Mouse (Mus musculus) layer of hippocampus, adult 2 months (tissue): ENCODE results near the gene Slc16a8. TPM values are rescaled to one million over a fixed set of nuclear protein-coding genes. Genes with fewer than 3 reads are reported as not detected.
"Not testable (repeated sequence)": the region's sequence is repeated elsewhere in the genome, so short reads cannot be mapped to it uniquely, and the experiment has no call there.

Experiments
- DNase-seq, 2 experiments: peaks; one replicate each; pipeline ENCODE4 v3.0.0; 2022; ENCODE audit warnings: low spot score in 2 of 2
- H3K27ac ChIP-seq: fragments of 200-600 bp; 2 replicates; pipeline ENCODE4 v1.8.1; 2022
- H3K4me3 ChIP-seq: fragments of 200-600 bp; 2 replicates; pipeline ENCODE4 v1.8.1; 2022; ENCODE audit warnings: mild to moderate bottlenecking
- CTCF ChIP-seq: fragments of 200-600 bp; conservative IDR thresholded peaks from 2 replicates; pipeline ENCODE4 v1.8.1; 2022; ENCODE audit warnings: antibody characterized with exemption, mild to moderate bottlenecking, moderate library complexity
- total RNA-seq, 2 experiments: library from RNA; stranded (reverse); gene quantifications; 2 replicates each; pipeline ENCODE4 v1.2.3; 2021

The Slc16a8 gene
- total RNA-seq, 2 experiments from 2014 or later = not detected

DNA sequence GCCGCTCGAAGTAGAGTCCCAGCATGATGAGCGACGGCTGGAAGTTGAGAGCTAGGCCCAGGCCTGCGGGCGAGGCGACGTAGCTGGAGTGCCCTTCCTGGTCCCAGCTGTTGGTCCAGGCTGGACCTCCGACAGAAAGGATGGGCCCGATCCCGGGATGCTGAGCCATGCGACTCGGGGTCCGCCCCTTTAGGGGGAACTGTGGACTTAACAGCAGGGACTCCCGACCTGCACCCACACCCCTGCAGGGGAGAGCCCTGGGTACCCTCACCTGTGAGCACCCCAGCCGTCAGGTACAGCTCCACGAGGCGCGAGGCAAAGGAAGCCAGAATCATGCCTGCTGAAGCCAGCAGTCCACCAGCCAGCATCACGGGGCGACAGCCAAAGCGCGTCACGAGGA lies 2.0 kb downstream of the Slc16a8 start:
- Histone ChIP-seq H3K27ac (no peak overlapping the region), H3K4me3 (peak overlapping the region; percentile 47)
- TF ChIP-seq CTCF = no peak
- DNase-seq = no peak

DNA sequence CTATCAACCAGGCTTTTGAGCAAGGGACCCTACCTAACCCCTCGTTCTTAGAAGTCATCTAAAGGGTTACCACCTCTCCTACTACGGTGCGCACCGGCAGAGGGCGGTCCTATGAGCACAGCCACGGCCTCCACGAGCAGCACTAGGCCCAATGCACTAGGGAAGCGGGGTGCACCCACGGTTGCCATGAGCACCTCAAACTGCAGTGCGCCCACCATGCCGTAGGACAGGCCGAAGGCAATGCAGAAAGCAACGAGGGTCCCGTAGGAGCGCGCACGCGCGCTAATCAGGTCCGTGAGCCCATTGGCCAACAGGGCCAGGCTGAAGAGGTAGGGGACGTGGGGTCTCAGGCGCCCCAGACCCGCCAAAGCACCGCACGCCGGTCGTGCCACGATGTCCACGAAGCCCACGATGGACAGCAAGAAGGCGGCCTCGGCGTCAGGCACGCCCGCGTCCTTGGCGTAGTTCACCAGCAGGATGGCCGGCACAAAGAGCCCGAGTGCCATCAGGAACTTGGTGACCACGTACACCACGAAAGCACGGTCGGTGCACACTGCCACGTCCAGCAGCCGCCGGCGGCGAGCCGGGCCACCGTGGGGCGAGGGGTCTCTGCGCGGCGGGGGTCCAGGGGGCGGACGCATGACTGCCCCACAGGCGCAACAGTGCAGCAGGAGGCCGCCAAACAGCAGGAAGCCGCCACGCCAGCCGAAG lies 2.6 kb downstream of the Slc16a8 start:
- peak in 1 of 2 experiments; percentile 33 for DNase-seq
- Histone ChIP-seq H3K4me3 (peak overlapping the region; percentile 47), H3K27ac (no peak overlapping the region; the same call in 1 of the 2 replicates)
- peak; percentile 47 for TF ChIP-seq CTCF

DNA sequence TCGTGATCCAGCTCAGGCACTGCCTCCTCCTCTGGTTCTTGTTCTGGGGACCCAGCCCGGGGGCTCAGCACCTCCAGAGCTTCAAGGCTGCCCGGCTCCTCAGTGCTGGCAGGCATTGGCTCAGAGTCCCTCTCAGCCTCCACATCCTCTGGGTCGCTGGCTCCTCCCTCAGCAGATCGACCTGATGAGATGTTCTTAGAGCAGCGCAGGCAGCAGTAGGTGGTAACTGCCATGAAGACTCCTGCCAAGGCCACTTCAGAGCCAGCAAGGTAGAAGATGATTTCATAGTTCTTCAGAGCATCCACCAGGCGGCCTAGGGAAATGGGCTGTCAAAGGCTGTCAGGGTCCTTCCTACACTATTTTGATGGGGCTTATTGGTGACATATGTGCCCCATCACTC lies 3.4 kb downstream of the Slc16a8 start:
- TF ChIP-seq CTCF = no peak

DNA sequence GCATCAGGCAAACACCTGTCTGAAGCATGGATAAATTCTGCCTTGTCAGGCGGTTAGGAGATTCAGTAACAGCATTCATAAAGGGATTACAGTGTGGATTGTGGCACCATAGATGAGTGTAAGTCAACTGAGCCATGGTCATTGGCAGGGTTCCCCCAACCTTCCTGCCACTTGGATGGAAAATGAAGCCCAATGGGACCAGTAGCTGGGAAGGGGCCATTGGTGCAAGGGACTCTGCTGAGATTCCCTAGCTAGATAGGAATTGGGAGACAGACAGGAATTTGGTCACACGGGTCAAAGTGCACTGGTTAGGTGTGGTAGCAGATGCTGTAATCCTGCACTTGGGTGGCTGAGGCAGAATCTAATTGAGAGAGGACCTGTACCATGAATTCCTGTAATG lies 4.3 kb downstream of the Slc16a8 start:
- TF ChIP-seq CTCF = no peak

More for the DNA sequence above, 3.4 kb downstream of the Slc16a8 start:
- Histone ChIP-seq H3K4me3 (no peak overlapping the region), H3K27ac (no peak overlapping the region)
- DNase-seq = no peak

DNA sequence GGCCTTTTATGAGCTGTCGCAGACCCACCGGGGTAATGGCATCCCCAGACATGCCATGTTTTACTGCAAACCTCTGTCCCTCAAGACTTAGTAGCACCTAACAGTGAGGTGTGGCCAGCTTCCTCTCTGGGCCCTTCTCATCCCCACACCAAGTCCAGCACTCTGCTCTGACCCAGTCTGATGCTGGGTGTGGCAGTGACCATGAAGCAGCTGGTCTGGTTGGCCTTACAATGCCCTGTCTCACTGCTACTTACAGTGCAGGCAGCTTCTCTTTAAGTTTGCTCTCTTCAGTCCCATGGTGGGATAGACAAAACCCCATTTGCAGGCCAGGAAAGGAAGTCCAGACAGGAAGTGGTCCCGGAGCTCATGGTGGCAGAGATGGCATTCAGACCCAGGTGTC lies 9.2 kb downstream of the Slc16a8 start:
- TF ChIP-seq CTCF = no peak
- H3K27ac ChIP-seq = no peak overlapping the region
- H3K4me3 ChIP-seq = no peak overlapping the region
- no peak for DNase-seq

More for the DNA sequence above, 4.3 kb downstream of the Slc16a8 start:
- Histone ChIP-seq H3K4me3 (no peak overlapping the region), H3K27ac (no peak overlapping the region)
- DNase-seq = no peak

DNA sequence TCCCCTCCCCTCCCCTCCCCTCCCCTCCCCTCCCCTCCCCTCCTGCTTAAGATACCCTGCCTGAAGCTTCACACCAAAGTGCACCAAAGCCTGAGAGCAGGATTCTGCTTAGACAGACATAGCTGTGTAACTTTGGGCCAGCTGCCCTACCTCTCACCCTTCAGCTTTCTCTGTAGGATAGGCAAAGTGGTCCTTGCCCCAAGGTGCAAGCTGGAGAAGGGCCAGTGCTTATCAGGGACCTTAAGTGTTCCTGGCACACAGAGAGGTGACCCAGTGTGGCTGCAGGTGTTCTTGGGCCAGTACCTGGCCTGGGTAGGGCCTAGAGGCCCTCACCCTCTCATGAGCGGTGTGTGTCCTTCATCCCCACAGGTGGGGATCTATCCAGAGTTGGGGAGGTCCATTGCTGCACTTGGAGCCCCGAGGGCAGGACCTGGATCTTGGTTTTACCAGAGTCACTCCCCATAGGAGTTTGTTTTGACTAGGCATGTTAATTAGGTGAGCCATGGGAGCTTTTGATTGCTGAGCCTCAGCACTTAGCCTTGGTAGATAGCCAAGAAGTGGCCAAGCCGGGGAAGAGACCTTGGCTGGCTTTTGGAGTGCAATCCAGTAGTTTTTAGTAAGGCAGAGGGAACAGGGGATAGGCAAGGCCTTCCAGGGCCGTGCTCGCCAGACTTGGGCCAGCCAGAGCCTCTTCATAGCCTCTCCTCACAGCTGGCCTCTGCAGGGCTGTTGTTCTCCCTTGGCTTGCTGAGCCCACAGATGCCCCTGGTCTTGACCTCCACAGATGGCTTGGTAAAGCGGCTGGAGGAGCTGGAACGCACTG lies 10.3 kb downstream of the Slc16a8 start:
- no peak overlapping the region for H3K4me3 ChIP-seq
- no peak for TF ChIP-seq CTCF
- H3K27ac ChIP-seq = no peak overlapping the region
- no peak for DNase-seq

DNA sequence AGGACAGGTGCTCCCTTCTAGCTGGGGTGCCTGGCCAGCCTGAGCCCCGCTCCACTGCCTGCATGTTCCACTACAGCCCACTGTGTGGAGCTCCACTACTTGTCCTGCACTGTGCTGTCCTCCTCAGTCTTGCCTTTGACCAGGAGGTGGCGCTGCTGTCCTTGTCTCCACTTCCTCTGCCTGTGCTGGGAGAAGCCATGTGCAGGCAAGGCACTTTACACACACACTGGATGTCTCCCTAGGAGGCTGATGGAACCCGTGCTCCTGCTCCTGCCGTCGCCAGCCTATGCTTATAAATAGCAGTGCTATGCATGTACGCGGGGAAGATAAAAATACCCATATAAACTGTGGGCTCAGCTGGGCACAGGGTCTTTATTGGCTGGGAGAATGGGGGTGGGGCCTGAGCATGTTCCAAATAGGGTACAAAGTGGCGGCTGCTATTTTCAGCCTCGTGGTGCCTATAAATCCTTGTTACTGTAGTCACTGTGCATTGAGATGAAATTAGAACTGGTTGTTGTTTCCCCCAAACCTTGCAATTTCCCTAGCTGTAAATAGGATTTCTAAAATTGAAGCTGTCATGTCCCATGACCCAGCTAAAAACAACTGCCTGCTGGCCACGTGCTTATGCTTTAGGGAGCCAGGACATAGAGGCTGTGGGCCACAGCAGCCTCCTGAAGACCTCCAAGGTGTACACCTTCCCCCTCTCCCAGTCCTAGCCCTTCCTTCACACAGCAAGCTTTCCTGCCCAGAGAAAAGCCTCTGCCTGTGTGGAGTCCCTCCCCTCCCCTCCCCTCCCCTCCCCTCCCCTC lies 11.1 kb downstream of the Slc16a8 start:
- DNase-seq = peak; percentile 98 to 99
- H3K4me3 ChIP-seq = no peak overlapping the region; the same call in 1 of the 2 replicates
- peak; percentile 99 for TF ChIP-seq CTCF
- peak overlapping the region; percentile 67 for H3K27ac ChIP-seq

DNA sequence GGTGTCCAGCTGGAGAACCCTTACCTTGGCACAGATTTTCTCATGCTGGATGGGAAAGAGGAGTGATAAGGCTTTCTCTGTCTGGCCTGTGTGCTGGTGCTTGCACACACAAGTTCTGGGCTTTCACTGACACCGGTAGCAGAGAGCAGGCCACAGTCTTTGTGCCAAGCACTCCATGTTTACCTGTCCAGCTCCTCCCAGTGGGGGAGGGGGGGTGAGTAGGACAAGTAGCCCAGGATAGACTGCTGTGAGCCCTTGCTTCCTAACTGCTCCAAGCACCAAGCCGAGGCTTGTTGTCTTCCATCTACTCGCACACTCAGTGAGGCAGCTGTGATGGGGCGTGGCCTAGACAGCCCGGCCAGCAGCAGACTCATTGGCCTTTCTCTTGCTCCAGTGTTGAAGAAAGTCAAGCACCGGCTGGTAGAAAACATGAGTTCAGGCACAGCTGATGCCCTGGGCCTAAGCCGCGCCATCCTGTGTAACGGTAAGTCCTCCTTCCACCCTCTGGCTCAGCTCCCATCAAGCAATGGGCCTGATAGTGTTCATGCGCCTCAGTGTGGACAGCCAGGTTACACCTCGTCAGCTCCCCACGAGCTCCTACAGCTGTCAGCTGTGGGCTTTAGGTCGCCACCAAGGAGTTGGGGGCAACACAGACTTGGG lies 11.9 kb downstream of the Slc16a8 start:
- no peak for DNase-seq
- peak overlapping the region; percentile 67 for H3K27ac ChIP-seq
- TF ChIP-seq CTCF = no peak
- no peak overlapping the region for H3K4me3 ChIP-seq

DNA sequence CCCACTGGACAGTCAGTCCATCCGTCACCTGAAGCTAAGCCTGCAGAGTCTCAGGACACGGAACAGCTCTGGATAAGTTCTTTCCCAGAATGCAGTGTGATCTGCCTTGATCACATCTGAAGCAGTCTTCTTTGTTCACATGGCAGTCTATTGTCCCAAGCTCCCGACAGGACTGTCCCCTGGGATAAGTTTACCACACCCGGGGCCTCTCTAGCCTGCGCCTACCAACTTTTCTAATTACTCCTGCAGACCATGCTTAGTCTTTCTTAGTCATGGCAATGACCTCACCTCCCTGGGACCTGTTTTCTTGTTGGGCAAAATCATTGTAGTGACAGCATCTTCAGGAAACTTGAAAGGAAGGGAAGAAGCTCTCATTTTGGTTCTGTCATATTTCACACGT lies 16.5 kb downstream of the Slc16a8 start:
- TF ChIP-seq CTCF = no peak
- Histone ChIP-seq H3K27ac (no peak overlapping the region), H3K4me3 (no peak overlapping the region)
- DNase-seq = no peak

DNA sequence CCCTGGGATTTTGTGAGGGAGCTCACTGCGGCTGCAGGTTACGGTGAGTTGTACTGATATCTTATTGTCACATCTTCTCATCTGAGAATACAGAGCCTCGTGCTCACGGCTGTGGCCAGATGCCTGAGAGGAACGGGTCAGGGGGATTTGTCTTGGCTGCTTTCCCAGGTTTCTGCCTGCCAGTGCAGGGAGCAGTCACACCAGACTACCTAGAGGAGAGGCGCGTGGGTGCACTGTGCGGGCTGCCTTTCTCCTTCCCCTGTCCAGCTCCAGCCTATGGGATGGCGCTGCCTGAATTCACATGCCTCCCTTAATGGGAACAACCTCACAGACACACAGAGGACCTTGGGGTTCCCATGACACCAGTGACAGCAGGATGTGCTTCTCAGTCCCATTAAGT lies 19.3 kb downstream of the Slc16a8 start:
- DNase-seq = no peak
- Histone ChIP-seq H3K27ac (no peak overlapping the region), H3K4me3 (no peak overlapping the region)
- TF ChIP-seq CTCF = no peak

DNA sequence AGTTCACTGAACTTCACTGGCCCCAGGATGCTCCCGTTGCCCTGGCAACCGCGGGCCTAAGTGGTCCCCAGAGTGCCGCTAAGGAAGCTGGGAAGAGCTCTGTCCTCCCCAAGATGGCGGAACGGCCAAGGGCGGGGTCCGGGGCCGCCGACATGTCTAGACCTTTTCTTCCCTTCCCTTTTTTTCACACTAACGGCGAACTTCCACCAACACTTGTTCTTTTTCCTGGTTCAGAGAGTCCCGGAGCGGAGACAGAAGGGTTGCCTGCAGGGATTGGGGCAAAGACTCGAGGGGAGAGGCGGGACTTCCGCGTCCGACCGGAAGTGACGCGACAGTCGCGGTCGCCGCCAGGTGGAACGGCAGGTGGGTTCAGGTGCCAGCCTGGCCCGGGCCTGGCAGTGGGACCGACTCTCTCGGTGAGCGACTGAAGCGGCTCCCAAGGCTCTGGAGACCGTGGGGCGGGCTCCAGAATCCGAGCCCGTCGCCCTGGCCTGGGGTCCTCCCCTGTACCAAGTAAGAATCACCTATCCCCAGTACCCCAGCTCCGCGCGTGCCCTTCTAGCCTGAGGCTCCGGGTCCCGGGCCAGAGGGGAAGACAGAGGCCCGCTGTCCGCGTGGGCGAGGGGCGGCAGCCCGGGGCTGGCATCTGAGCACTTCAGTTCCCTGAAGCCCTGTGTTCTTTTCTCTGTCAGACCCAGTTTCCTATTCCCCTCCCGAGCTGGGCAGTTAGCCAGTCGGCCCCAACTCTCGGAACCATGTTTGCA lies 25.3 kb downstream of the Slc16a8 start, which contains the start of the genes Pick1 and Gm49486:
Pick1 (plus strand) TSS at position 116 of the 764 bp plus-strand sequence.
Gm49486 (plus strand) TSS at position 334 of the 764 bp plus-strand sequence.
- H3K27ac ChIP-seq = peak within 1 kb of the TSS; percentile 99
- peak within 1 kb of the TSS; percentile 71 for H3K4me3 ChIP-seq
- peak; percentile 81 to 85 for DNase-seq
- TF ChIP-seq CTCF = peak; percentile 36

DNA sequence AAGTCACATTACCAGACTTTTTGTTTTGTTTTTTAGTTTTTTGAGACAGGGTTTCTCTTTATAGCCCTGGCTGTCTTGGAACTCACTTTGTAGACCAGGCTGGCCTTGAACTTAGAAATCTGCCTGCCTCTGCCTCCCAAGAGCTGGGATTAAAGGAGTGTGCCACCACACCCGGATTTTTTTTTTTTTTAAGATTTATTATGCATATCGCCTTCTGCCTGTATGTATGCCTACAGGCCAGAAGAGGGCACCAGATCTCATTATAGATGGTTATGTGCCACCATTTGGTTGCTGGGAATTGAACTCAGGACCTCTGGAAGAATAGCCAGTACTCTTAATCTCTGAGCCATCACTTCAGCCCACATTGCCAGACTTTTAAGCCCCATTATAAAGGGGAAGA lies 28.8 kb downstream of the Slc16a8 start:
- peak; percentile 30 for TF ChIP-seq CTCF
- not testable (repeated sequence) for H3K4me3 ChIP-seq, DNase-seq, H3K27ac ChIP-seq
